Mouse (Mus musculus) ES-Bruce4 (cell line): Measurements from ENCODE around the gene Paqr7. TPM values are rescaled to one million over a fixed set of nuclear protein-coding genes. Genes with fewer than 3 reads are reported as not detected.

Source experiments
- H3K27ac ChIP-seq: 2 replicates; pipeline ENCODE4 v1.5.1; 2012; ENCODE audit warnings: low read length, inconsistent platforms; ENCODE audit not compliant: insufficient read depth
- H3K27me3 ChIP-seq: 2 replicates; pipeline ENCODE4 v1.6.1; 2012; ENCODE audit warnings: mild to moderate bottlenecking, low read length, inconsistent platforms; ENCODE audit not compliant: control insufficient read depth, poor library complexity, insufficient read depth, severe bottlenecking
- H3K36me3 ChIP-seq: 2 replicates; pipeline ENCODE4 v1.6.1; 2012; ENCODE audit warnings: inconsistent platforms, mild to moderate bottlenecking, low read length, moderate library complexity; ENCODE audit not compliant: control insufficient read depth, poor library complexity, insufficient read depth, severe bottlenecking
- H3K4me1 ChIP-seq: one replicate; pipeline ENCODE4 v1.8.1; 2011; ENCODE audit warnings: low read length; ENCODE audit not compliant: control insufficient read depth, insufficient read depth
- H3K4me3 ChIP-seq: 2 replicates; pipeline ENCODE4 v1.5.1; 2011; ENCODE audit warnings: low read depth, mild to moderate bottlenecking, low read length
- H3K9ac ChIP-seq: 2 replicates; pipeline ENCODE4 v1.6.1; 2012; ENCODE audit warnings: low read depth, mild to moderate bottlenecking, inconsistent platforms; ENCODE audit not compliant: poor library complexity, severe bottlenecking
- H3K9me3 ChIP-seq: replicated peaks from 2 replicates; pipeline ENCODE4 v1.6.1; 2012; ENCODE audit warnings: mild to moderate bottlenecking, low read length, inconsistent platforms; ENCODE audit not compliant: control insufficient read depth, poor library complexity, insufficient read depth, severe bottlenecking
- CTCF ChIP-seq: IDR thresholded peaks from one replicate; pipeline ENCODE4 v1.8.1; 2011; ENCODE audit warnings: low read depth, low read length
- EP300 ChIP-seq: IDR thresholded peaks from 2 replicates; pipeline ENCODE4 v1.6.1; 2011; ENCODE audit warnings: low read depth, low read length; ENCODE audit not compliant: insufficient read depth
- POLR2A ChIP-seq: IDR thresholded peaks from one replicate; pipeline ENCODE4 v1.8.1; 2011; ENCODE audit warnings: low read length; ENCODE audit not compliant: insufficient read depth
- polyA plus RNA-seq: library from polyadenylated mRNA; stranded (reverse); fragments of >200 nt; gene quantifications from 2 replicates; pipeline ENCODE4 v1.2.4, GENCODE M21; 2011; ENCODE audit warnings: low read depth; ENCODE audit not compliant: missing spikeins, insufficient read depth, insufficient read length

Paqr7 gene
- polyA plus RNA-seq, 1 experiment, result 1.5 TPM

DNA sequence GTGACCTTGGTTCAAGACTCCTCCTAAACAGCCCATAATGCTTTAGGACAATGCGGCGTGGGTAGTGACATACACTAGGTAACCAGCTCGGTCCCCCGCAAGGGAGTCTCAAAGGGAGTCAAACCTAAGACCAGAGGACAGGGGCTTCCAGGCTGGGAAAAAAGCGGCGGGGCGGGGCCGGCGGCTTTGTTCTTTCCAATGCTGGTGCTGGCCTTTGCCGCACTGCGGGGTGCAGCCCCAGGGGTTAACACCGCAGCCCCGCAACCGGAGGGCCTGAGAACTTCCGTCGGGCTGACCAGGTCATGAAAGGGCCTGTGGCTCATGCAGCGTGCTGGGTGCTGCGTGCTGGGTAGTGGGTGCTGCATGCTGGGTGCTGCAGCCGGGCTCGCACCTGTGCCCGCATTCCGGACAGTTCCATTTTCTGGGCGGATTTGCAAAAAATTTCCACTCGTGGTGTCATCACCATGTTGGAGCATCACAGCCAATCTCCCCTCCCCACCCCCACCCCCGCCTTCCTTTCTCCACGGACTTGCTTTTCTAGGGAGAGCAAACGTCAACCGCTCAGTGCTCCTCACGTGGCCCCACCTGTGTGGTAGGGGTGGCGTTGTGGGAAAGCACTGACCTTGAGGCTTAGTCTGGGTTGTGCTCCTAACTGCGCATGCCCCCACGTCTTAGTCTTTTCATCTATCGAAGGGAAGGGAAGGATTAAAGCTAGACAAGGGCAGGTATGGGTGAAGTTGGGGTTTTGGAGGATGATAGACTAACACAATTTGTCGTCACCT, 42.7 kb upstream of the Paqr7 start:
- no peak overlapping the region for H3K27ac ChIP-seq
- no peak overlapping the region for H3K9ac ChIP-seq
- peaks cover 6% of the 10 kb centered on the region for H3K4me1 ChIP-seq
- TF ChIP-seq EP300 (no peak), POLR2A (no peak), CTCF (no peak)
- no peaks in the 10 kb centered on the region for H3K27me3 ChIP-seq
- H3K4me3 ChIP-seq, result 0 out of 2 replicates have a peak overlapping the region, but pooled peaks have one; percentile 19
- H3K36me3 ChIP-seq, result no peaks in the 10 kb centered on the region
- H3K9me3 ChIP-seq, result no peaks in the 10 kb centered on the region

DNA sequence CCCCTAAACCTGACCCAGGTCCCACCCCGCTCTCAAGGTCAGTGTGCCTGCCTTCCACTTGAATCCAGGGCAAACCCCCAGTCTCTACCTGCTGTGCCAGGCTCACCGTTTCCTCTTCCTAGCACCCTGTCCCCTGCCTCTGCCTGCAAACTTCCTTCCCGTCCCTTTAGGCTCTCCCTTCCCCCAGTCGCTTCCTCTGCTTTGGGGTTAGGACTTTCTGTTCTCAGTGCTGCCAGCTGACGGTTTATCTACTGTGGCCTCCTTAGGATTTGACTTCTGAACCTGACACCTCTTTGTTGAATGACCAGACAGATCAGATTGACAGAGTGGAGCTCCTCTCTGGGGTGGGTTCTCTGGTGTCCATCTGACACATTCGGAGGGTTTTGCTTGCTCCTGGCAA, 41.2 kb upstream of the Paqr7 start:
- Histone ChIP-seq H3K4me3 (no peak overlapping the region), H3K36me3 (no peaks in the 10 kb centered on the region), H3K9me3 (no peaks in the 10 kb centered on the region), H3K9ac (no peak overlapping the region), H3K4me1 (peaks cover 3% of the 10 kb centered on the region), H3K27me3 (no peaks in the 10 kb centered on the region), H3K27ac (no peak overlapping the region)
- no peak for TF ChIP-seq EP300
- TF ChIP-seq CTCF, result no peak
- TF ChIP-seq POLR2A, result no peak

DNA sequence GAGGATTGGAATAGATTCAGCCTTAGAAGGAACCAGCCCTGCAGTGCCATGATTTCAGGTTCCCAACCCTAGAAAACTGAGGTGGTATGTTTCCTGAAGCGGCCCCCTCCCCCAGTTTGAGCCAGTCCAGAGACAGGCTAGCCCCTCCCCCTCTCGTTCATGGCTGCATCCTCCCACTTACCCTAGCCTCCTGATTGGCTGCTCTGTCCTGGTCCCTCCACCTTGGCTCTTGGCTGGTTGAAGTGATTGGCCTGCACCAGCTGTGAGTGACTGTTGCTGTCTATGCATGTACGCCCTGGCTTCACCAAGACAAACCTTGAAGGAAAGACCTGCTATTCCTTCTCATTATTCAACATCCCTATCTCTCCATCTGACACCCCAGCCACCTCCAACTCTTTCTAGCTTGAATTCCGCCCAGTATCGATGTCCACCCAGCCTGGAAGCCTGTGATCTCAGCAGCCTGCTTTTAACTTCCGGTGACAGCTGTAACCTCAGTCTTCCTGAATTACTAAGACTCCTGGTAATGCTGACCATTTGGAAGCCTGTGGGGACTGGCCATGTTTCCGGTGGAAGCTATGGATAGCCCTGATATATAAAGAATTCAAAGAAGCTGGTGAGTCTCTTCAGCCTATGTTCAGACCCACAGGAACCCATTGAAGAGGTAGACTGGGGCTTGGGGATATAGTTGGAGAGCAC, 39.2 kb upstream of the Paqr7 start:
- Histone ChIP-seq H3K9ac (no peak overlapping the region), H3K27me3 (no peaks in the 10 kb centered on the region), H3K27ac (no peak overlapping the region), H3K36me3 (no peaks in the 10 kb centered on the region), H3K4me3 (no peak overlapping the region), H3K9me3 (no peaks in the 10 kb centered on the region), H3K4me1 (peaks cover 2% of the 10 kb centered on the region)
- TF ChIP-seq POLR2A (no peak), EP300 (no peak), CTCF (no peak)

DNA sequence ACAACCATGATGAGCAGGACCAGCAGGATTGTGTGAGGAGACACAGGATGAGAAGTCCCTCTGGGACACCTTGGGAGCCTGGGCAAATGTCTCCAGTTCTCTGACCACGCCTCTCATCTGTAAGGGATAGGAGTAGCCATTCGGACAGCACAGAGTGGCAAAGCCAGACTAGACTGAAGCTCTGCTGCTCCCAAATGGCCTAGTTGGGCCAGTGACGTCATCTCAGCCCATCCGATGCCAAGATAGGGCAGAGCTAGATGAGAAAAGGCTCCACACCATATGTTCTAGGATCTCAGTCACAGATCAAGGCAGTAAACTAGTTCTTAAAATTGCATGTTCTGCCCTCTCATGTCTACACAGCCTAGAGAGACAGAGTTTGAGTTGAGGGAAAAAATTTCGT, 37.6 kb upstream of the Paqr7 start:
- Histone ChIP-seq H3K4me1 (peaks cover 2% of the 10 kb centered on the region), H3K9me3 (no peaks in the 10 kb centered on the region), H3K36me3 (no peaks in the 10 kb centered on the region)

DNA sequence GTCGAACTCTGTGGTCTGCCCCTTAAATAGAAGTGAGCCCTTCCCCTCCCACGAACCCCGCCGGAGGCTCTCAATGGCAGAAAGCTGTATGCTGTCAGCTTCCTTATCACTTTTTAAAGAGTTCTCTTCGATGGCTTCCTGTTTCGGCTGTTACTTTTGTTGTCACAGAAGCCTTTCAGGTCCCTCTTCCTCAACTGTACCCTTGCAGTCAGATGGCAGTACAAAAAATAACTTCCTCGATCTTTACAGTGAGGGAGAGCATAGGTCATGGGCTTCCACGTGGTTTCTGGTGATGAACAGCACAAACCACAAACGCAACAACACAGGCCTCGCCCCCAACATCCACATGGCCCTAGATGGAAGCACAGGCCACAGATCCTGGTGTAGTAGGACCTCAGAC, 36.2 kb upstream of the Paqr7 start:
- Histone ChIP-seq H3K4me1 (peaks cover 2% of the 10 kb centered on the region), H3K27me3 (no peaks in the 10 kb centered on the region), H3K4me3 (no peak overlapping the region), H3K9ac (no peak overlapping the region), H3K36me3 (no peaks in the 10 kb centered on the region), H3K27ac (no peak overlapping the region), H3K9me3 (no peaks in the 10 kb centered on the region)
- TF ChIP-seq CTCF (no peak), POLR2A (no peak), EP300 (no peak)

More for the DNA sequence above, 37.6 kb upstream of the Paqr7 start:
- H3K4me3 ChIP-seq, result no peak overlapping the region
- no peaks in the 10 kb centered on the region for H3K27me3 ChIP-seq
- no peak overlapping the region for H3K27ac ChIP-seq
- no peak overlapping the region for H3K9ac ChIP-seq
- TF ChIP-seq POLR2A (no peak), CTCF (no peak)

DNA sequence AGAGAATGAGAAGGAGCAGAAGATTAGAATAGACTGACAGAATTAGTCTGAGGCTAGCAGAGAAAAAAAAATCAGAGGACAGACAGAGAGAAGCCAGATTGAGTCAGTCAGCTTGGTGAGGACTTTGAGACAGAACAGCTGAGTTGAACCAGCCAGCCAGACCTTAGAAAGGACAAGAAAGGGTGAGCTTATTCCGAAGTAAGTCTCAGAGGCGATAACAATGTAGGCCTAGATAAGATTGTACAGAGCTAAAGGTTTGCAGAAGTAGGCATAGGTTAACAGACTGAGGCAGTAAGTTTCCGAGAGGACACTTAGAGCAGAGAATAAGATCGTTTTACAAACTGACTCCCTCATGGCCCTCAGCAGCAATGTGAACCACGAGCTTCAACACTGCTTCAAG, 35.2 kb upstream of the Paqr7 start:
- no peak for TF ChIP-seq POLR2A
- TF ChIP-seq EP300, result no peak
- TF ChIP-seq CTCF, result no peak
- no peak overlapping the region for H3K9ac ChIP-seq
- no peaks in the 10 kb centered on the region for H3K9me3 ChIP-seq
- H3K27ac ChIP-seq, result no peak overlapping the region
- no peak overlapping the region for H3K4me3 ChIP-seq
- H3K4me1 ChIP-seq, result peaks cover 2% of the 10 kb centered on the region
- H3K36me3 ChIP-seq, result no peaks in the 10 kb centered on the region
- no peaks in the 10 kb centered on the region for H3K27me3 ChIP-seq
